Mouse (Mus musculus) T-cell, adult 2 months (primary cell): Measurements from ENCODE around the gene Pla2g6.

Source experiments
- DNase-seq: peaks from one replicate; pipeline ENCODE4 v3.0.0; 2022; ENCODE audit warnings: low spot score

Gene Pla2g6

DNA sequence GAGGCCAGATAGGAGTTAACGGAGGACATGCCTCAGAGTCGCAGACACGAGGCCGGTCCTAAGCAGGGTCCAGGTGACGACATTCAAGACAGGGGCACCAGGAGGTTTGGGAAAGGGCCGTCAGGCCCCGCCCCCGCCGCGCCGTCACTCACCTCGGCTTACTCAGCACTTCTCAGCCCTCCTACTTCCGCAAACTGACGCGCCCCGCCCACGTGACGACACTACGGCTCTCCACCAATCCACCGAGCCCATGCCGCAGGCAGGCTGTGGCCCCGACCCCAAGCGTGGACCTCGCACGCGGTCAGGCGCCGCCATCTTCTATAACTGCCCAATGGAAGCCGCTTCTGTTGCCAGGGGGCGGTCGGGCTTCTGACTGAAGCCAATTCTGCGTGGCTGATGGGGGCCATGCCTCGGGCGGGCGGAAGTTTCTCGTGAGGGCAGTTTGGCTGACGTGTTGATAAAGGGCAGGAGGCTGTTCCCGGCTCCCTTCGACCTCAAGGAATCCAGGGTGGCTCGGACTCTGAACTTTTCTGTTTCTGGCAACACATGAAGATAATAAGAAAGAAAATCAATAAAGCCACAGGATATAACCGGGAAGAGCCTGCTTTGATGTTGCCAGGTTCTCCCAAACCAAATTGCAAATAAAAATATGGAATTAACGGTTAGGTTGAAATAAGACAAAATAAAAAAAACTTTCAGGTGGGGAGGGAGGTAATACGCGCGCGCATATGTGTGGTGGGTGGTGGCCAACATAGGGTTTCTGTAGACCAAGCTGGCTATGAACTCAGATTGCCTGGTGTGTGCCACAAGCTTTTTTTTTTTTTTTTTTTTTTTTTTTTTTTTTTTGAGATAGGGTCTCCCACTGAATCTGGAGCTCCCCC is at the start of gene Pla2g6:
TSS of gene Pla2g6 (minus strand) at position 333 of the 881 bp plus-strand sequence.
- DNase-seq: peak; percentile 94

DNA sequence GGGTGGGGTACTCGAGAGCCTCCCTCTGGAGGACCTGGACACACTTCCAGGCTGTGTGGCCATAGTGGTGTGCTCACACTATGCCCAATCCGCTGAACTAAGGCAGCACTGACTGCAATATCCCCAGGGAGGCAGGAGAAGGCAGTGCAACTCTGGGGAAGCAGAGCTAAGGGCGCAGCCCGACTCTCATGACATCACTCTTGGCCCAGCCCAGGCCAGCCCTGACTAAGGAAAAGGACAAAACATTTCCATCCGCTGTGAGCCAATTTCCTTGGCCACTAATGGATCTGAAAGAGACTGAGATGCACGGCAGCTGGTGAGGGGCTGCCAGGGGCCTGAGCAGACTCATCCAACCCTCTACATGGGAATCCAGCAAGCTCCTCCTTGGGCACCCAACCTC is 49.5 kb upstream of the Pla2g6 start:
- DNase-seq: no peak

DNA sequence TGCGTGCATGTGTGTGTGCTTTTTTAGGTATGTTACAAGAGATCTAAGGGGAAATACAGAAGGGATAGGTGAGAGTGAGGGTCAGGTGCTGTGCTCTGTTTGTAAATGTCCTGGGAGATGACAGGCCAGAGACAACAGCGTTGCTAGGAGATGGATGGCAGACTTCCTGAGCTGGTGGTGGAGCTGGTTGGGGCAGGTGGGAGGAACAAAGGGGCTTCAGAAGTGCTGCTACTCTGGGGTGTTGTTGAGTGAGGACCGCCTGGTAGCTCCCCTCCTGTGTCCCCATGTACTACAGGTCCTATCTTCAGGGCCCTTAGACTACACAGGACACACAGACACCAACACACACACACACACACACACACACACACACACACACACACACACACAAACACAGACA is 46.6 kb upstream of the Pla2g6 start:
- peak; percentile 51 for DNase-seq

DNA sequence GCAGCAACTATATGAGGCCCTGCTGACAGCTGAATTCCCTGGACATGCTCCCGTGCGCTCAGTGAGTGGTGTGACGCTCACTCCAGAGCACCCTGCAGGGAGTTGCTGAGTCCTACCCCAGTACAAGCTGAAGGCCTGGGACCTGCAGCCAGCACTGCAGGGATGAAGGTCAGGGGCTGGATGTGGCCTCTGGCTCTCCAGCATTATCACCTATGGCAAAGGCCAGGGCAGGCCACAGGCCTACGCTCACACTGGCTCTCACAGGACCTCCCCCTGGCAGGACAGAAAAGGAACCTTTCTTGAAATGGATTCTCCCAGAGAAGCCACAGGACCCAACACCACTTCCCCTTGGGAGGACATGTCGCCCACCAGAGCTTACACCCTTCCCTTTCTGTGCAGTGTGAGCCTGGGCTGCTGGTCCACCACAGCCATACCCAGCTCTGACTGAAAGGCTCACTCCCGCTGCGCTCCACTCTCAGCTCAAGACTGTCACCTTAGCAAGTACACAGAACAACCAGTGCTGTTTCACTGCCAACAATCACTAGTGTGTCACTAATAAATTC is 42.2 kb upstream of the Pla2g6 start:
- no peak for DNase-seq

DNA sequence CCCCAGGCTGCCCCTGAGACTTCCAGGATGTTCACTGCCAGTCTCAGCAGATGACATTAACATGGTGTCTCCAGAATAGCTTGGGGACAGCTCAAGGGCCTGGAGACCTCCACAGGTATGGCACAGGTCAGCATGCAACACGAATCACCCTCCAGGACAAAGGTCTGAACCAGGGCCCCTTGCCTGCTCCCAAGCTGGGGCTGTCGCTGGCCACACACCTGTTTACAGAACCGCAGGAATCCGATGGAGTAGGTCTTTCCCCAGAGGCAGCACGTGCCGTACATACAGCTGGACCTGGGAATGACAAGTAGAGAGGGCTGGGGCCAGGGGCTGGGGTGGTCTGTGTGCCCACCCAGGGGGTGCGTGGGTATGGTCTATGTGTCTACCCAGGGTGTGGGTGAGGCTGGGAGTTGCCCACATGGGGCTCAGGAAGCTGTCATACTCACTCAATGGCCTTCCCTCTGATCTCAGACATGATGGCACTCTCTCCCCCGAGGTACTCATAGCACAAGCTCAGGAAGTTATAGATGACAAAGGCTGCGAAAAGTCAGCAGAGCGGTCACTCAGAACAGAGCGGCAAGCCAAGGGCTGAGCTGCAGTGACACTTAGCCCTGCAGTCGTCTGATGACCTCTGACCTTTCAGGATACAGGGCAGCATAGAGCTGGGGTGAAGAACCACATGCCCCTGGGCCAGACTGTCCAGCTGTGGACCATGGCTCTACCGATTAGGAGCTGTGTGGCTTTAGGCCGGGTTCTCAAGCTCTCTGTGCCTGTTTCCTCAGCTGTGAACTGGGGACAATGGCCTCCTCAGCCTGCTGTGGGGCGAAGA is 41.5 kb upstream of the Pla2g6 start:
- no peak for DNase-seq

DNA sequence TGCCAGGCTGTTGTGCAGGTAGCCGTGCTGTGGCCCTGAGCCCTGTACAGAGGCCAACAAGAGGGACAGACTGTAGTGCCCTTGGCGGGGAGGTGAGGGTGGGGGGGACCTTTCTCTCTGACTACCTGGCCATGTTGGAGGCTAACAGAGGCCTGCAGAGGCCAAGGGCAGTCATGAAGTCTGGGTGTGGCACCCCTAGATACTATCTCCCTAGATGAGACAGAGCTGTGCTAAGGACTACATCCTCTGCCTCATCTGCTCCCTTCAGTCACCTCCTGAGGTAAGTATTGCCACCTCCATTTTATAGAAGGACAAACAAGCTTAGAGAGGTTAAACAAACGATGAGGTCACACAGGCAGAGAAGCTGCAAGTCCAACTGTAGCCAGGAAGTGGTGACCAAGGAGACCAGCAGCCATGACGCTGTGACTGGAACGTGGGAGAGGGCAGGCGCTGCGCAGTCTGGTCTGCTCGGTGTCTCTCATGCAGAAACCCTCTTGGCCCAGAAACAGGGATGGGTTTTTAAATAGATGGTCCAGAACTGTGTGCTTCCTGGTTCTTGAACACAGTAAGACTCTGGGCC is 40.8 kb upstream of the Pla2g6 start:
- DNase-seq: no peak

DNA sequence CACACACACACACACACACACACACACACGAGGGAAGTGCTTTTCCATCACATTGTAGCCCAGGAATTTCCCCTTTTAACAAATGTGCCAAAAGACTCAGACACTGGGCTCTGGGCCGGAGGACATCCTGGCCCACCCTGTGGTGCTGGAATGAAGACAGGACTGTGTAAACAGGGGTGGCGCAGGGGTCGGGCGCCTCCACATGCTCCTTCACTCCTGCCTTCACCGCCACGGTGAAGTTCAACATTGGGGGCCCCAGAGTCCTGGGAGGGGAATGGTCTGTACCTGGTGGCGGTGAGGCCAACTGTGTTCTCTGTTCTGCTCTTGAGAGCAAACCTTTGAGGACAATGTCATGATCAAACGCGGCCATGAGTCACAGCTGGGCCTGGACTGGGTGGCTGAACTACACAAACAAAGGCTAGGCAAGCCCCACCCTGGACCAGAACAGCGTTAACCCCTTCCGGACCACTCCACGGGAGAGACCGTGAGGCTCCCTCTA is 40.2 kb upstream of the Pla2g6 start:
- no peak for DNase-seq

DNA sequence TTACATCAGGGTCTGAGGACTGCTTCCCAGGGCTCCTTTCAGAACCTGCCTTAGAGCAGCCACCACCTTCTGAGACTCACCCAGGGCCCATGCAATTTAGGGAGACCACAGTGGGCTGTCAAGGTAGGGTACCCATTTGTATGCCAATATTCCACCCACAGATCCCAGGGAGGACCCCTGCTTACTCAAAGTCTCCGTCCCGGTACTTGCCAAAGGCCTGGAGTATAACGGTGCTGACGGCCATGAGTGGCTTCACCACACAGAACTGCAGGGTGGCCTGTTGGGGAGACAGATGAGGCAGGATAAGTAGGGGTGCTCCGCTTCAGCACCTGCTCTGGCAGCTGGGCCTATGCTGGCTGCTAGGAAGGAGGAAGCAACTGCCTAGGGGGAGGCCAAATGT is 38.2 kb upstream of the Pla2g6 start:
- no peak for DNase-seq

DNA sequence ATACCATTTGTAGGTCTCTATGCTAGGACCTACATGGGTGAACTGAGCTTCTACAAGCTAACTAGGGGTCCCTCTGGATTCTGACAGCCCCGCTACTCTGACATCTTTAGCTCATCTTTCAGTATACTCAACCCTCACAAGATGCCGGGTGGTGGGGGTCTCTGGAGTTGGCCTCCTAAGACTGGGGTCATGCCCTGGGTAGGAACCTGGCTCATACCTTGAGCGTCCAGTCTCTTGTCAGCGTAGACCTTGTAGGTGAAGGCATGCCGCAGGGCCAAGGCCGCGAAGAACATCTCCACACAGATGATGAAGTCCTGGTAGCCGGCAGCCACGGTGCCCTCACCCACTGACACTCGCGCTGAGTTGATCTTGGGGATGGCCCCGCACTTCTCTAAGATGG is 36.9 kb upstream of the Pla2g6 start:
- DNase-seq: no peak

DNA sequence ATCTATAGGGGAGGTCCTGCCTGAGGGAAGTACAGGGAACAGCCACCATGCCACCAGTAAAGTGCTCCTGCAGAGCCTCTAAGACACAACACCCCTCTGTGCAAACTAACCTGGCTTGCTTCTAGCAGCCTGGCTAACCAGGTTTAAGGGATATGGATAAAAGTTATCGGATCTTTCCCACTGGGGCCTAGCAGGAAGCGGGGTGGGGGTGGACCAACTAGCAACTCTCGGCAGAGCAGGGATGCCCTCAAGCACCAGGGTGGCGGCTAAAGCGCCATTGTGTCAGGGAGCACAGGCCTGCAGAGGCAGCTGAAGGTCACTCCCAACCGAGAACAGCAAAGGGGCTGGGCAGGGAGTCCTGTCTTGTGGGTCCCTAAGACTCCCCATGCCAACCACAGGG is 35.9 kb upstream of the Pla2g6 start:
- DNase-seq: no peak

DNA sequence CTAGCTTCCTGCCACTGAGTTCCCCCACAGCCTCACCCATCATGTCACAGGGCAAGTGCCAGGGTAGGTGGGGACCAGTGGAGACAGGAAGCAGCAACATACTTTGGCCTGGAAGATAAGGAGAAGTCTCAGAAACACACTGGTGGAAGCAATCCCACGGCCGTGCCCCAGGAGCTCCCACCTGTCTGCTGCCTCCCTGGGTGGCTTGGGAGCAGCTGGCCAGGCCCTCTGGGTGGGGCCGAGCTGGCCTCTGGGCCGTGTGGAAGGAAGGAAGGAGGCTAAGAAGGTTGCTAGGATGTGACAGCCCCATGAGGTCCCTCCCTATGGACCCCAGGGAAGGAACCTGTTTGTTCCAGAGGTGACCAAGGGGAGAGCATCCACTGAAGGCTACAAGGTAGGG is 32.8 kb upstream of the Pla2g6 start:
- DNase-seq: no peak

DNA sequence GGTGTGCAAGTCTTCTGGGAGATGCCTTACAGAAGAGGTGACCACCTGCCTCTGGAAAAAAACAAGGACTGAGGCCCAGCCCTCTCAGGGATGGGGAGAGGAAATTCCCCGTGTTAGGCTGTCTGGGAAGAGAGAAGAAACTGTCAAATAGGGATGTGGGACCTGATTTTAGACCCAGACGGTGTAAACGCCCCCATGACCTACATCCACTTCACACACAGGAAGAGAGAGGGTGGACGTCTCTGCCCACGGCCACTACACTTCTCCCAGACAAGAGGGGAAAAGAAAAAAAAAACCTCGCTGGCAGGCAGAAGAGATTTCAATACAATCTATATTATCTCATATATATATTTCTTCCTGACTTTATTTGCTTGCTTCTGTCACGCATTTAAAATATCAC is 32.2 kb upstream of the Pla2g6 start:
- no peak for DNase-seq

DNA sequence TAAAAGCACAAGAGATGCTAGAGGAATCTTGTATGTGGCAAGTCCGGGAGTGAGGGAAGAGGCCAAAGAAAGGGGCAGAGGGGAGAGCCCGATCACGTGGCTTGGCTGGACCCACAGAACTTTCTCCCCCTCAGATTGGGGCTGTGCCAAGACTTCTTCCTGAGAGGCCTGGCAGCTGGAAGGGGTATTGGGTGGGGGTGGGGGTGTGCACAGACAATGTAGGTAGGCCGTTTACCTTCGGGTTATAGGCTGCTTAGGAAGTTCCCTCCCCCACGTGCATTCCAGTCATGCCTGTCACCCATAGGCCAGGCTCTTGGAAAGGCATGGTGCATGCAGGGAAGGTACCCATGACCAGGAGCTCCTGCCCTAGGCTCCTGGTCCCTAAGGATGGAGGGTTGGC is 31.8 kb upstream of the Pla2g6 start:
- DNase-seq: no peak

DNA sequence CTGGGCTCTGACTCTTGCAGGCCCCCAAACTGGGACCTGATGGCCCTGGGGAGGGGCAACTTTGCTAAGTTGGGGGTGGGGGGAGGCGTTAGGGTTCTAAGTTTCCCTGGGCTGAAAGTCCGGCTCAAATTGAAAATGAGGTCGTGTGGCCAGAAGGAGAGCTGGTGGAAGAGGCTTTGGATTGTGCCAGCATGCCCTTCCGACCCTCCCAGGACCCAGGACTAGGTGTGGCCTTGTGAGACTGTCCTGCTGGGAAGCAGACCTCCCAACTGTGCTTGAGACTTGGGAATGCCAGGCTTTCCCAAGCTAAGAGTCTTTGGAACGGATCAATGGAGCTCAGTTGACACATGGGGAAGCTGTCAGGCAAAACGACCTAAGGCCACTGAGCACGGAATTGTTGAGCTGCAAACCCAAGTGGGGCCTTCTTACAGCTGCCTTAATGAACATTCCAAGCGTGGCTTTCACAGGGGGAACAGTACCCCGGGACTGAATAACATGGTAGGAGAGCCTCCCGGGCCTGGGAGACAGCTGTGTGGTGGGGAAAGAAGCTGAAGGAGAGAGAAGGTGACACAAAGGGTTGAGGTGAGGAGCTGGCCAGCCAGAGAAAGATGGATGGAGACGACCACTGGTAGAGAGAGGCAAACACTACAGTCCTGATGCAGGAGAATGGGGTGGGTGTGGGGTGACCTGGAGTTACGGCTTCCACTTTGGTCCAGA is 29.9 kb upstream of the Pla2g6 start:
- no peak for DNase-seq

DNA sequence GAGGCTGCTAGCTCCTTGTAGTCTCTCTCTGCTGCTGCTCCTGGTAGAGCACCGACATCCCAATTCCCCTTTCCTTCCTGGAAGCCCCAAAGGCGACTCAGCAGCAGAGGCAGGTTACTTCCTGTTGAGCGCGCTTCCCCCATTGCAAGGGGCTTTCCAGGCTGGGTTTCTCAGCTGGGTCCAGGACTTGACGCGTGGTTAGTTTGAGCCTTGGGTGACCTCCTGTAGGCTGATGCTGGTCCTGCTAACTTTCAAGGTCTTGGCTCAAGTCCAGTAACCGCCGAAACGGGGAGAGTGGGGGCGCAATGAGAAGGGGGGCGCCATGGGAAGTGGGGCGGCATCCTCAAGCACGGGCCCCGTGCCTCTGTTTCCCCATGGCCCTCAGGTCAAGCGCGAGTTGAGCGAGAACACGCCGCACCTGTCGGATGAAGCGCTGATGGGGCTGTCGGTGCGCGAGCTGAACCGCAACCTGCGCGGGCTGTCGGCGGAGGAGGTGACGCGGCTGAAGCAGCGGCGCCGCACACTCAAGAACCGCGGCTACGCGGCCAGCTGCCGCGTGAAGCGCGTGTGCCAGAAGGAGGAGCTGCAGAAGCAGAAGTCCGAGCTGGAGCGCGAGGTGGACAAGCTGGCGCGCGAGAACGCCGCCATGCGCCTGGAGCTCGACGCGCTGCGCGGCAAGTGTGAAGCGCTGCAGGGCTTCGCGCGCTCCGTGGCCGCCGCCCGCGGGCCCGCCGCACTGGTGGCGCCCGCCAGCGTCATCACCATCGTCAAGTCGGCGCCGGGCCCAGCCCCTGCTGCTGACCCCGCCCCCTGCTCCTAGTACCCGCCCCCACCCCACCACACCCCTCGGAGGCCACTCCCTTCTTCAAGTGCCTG is 29.1 kb upstream of the Pla2g6 start:
- DNase-seq: peak; percentile 59

DNA sequence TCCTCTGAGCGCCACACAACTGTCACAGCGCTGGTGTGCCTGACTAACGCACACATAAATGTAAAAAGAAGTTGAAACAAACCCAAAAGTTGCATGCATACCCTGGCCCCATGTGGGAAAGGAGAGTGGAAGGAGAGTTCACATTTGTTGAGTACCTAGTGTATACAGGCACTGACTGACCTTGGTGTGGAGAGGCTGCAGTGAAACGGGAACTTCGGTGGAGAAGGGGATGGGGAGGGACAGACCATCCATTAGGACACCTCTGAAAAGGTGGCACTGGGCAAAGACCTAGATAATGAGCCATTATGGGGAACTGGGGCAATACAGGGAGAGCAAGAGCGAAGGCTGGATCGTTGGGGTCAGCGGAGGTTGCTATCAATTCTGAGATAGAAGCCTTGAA is 28.3 kb upstream of the Pla2g6 start:
- DNase-seq: no peak

DNA sequence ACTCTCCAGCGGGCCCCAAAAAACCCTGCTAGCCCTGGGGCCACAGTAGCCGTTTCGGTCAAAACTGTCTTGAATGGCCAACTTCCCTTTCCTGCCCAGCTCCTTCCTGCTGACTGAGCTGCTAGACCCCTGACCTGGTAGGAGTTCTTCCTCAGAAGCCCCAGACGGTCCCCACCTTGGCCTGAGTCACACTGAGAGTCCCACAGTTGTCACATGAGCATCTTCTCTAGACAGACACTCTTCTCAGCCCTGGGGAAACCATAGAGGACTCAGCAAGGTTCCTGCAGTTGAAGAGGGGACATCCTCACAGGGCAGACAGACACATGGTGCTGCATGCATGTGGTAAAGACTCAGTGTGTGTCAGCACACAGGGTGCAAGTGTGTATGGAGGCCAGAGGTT is 26.4 kb upstream of the Pla2g6 start:
- no peak for DNase-seq

DNA sequence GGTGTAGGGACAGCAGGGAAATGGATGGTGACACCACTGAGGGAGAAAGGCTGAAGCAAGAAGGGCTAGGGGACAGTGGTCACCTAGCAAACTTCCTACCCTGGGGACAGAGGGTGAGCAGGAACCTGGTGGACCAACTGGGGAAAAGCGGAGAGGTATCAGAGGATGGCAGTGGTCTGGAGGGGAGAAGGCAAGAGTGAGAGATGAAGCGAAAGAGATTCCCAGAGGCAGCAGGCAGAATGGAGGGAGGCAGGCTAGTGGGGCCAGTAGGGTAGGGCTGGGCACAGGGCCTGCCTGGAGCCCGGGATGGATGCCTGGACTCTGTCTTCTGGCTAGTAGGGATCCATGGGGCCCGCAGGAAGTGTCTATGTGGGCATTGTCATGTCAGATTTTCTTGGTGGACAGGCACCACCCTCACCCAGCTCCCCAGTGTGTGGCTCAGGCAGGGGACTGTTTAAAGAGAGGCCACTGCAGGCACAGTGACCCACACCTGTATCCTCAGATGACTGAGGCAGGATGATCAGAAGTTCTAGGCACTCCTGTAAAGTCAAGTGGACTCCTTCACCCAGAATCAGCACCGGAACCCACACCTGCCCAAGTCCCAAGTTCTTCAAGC is 25.6 kb upstream of the Pla2g6 start:
- DNase-seq: no peak

DNA sequence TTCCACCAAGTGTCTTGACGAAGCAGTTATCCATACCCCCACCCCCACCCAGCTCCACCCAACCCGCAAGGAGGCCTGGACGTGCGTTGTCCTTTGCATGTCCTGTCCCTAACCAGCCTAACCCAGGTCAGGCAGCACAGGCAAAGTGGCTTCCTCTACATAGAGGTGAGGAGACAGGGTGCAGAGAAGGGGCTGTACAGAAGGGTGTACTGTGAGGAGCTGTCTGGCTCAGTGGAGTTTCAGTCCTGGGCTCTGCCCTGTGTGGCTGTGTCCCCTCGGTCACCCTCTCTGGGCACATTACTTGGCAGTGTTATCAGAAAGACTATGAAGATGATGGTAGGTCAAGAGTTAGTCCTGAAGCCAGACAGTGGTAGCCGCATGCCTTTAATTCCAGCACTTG is 24.3 kb upstream of the Pla2g6 start:
- DNase-seq: no peak

DNA sequence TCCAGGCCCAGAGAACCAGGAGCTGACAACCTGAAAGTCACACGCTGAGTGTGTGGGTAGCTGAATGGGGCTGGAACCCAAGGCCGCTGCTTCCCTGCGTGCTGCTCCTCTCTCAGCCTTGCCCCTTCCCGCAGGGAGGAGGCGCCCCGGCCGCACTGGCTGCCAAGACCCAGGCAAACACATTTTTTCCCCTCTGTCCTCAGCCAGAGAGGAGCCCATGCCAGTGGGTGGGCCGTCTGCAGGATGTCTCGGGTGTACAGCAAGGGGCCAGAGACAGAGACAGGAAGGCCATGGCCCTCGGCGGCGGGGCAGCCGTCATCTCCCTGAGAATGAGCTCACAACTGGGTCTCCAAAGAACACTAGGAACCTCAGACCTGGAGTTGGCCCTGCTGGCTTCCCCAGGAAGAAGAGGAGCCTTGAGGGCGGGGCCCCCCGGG is 23.2 kb upstream of the Pla2g6 start:
- DNase-seq: no peak
